Mouse (Mus musculus): ENCODE measurements around the gene Dnajc13. TPM values are rescaled to one million over a fixed set of nuclear protein-coding genes. Genes with fewer than 3 reads are reported as not detected.
A peak's percentile ranks its signal among the peaks of the same experiment; 100 is the strongest.

Gene Dnajc13
- polyA plus RNA-seq, 1 experiment from 2014 or later: 32.0 TPM

DNA sequence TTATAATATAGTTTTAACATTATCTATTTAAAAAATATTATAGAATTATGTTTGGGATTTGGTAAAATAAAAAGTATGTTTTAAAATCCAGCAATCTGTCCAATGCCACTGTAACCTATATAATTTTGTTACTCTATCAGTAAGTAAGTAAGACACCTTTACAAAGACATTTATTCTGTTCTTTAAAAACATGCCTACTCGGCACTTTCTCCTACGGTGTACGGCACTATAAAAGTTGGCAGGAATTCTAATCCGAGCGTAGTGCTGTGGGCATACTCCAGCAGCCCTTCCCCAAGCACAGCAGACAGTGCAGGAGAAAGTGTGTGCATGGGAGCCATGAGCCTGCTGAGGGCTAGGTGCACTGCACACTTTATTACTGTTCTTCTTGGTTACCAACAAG is 75.7 kb downstream of the Dnajc13 start:
- 96% methylated on average over 5 of the region's 5 CpGs for WGBS
- Histone ChIP-seq H3K27me3 (ENCODE audit: control insufficient read depth, insufficient read depth, low read length) (no peaks in the 10 kb centered on the region), H3K36me3 (ENCODE audit: control insufficient read depth, insufficient read depth, low read length) (peaks cover 77% of the 10 kb centered on the region), H3K4me1 (ENCODE audit: control insufficient read depth, insufficient read depth, low read length) (no peaks in the 10 kb centered on the region), H3K4me2 (ENCODE audit: low read length) (no peak overlapping the region), H3K4me3 (replicated peaks; ENCODE audit: low read depth, low read length) (no peak overlapping the region), H3K9me3 (ENCODE audit: control insufficient read depth, low read length) (no peaks in the 10 kb centered on the region), H3K27ac (replicated peaks; ENCODE audit: low read depth, low read length) (no peak overlapping the region), H3K9ac (replicated peaks; ENCODE audit: low read length) (no peak overlapping the region)
- ATAC-seq (ENCODE audit: low FRiP score, low TSS enrichment) (no peak), DNase-seq (no peak)

DNA sequence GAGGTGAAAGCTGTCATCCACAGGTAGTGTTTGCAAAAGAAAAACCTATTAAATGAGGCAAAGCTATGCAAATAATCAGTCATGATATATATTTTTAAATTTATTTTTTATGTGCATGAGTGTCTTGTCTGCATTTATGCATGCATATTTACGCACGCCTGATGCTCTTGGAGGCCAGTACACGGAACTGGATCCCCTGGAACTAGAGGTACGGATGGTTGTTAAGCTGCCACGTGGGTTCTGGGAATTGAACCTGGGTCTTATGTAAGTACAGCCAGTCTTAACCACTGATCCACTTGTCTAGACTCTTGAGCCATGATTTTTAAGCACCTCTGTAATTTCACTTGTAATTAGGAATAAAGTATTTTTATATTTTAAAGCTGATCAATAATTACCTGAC is 79.5 kb downstream of the Dnajc13 start:
- Histone ChIP-seq H3K27me3 (ENCODE audit: control insufficient read depth, insufficient read depth, low read length) (no peaks in the 10 kb centered on the region), H3K4me2 (ENCODE audit: low read length) (no peak overlapping the region), H3K36me3 (ENCODE audit: control insufficient read depth, insufficient read depth, low read length) (peaks cover 78% of the 10 kb centered on the region), H3K9ac (replicated peaks; ENCODE audit: low read length) (no peak overlapping the region), H3K4me3 (replicated peaks; ENCODE audit: low read depth, low read length) (no peak overlapping the region), H3K4me1 (ENCODE audit: control insufficient read depth, insufficient read depth, low read length) (no peaks in the 10 kb centered on the region), H3K9me3 (ENCODE audit: control insufficient read depth, low read length) (no peaks in the 10 kb centered on the region), H3K27ac (replicated peaks; ENCODE audit: low read depth, low read length) (no peak overlapping the region)
- DNase-seq: no peak
- WGBS: 95% methylated on average over 5 of the region's 5 CpGs
- ATAC-seq (ENCODE audit: low FRiP score, low TSS enrichment): no peak

DNA sequence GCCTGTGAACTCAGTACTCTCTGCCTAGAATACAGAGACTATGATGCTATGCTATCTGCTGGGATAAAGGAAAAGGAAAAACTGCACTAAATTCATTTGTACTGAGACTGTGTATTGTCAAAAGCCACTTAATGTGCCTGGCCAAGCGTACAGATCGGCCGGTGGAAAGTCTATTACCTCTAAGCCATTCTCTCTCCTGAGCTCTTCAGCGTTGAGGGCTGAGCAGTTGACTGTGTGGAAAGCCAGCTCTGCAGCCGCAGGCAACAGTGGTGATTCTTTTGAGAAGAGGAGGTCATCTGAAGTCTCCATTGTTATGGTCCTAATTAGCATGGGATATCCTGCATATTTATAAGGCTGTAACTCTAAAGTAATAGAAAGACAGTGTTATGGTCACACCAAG is 80.4 kb downstream of the Dnajc13 start:
- no peak for ATAC-seq (ENCODE audit: low FRiP score, low TSS enrichment)
- Histone ChIP-seq H3K36me3 (ENCODE audit: control insufficient read depth, insufficient read depth, low read length) (peaks cover 80% of the 10 kb centered on the region), H3K4me3 (replicated peaks; ENCODE audit: low read depth, low read length) (no peak overlapping the region), H3K9me3 (ENCODE audit: control insufficient read depth, low read length) (no peaks in the 10 kb centered on the region), H3K27ac (replicated peaks; ENCODE audit: low read depth, low read length) (no peak overlapping the region), H3K9ac (replicated peaks; ENCODE audit: low read length) (no peak overlapping the region), H3K4me1 (ENCODE audit: control insufficient read depth, insufficient read depth, low read length) (no peaks in the 10 kb centered on the region), H3K27me3 (ENCODE audit: control insufficient read depth, insufficient read depth, low read length) (no peaks in the 10 kb centered on the region), H3K4me2 (ENCODE audit: low read length) (no peak overlapping the region)
- peak; percentile 11 for DNase-seq
- 22% methylated on average over 5 of the region's 5 CpGs for WGBS

DNA sequence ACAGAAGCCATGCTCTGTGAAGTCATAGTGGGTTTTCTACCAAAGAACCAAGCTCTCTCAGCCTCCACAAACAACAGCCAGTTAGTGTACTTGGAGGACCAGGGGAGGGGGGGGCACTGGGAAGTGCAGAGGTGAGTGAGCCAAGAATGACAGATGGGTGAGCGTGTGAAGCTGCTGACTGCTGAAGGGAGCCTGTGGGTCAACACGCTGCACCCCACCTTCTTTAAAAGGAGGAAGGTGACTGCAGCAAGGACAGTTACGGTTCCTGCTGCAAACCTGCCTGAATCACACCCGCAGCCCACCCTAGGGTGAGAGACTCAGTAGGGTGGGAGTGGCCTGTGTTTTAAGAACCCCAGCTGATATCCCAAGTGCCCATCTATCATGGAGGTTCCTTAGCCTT is 81.1 kb downstream of the Dnajc13 start:
- Histone ChIP-seq H3K27ac (replicated peaks; ENCODE audit: low read depth, low read length) (no peak overlapping the region), H3K9ac (replicated peaks; ENCODE audit: low read length) (no peak overlapping the region), H3K4me1 (ENCODE audit: control insufficient read depth, insufficient read depth, low read length) (no peaks in the 10 kb centered on the region), H3K27me3 (ENCODE audit: control insufficient read depth, insufficient read depth, low read length) (no peaks in the 10 kb centered on the region), H3K36me3 (ENCODE audit: control insufficient read depth, insufficient read depth, low read length) (peaks cover 82% of the 10 kb centered on the region), H3K4me2 (ENCODE audit: low read length) (no peak overlapping the region), H3K9me3 (ENCODE audit: control insufficient read depth, low read length) (no peaks in the 10 kb centered on the region), H3K4me3 (replicated peaks; ENCODE audit: low read depth, low read length) (no peak overlapping the region)
- DNase-seq: no peak
- no peak for ATAC-seq (ENCODE audit: low FRiP score, low TSS enrichment)
- WGBS: 86% methylated on average over 4 of the region's 4 CpGs

DNA sequence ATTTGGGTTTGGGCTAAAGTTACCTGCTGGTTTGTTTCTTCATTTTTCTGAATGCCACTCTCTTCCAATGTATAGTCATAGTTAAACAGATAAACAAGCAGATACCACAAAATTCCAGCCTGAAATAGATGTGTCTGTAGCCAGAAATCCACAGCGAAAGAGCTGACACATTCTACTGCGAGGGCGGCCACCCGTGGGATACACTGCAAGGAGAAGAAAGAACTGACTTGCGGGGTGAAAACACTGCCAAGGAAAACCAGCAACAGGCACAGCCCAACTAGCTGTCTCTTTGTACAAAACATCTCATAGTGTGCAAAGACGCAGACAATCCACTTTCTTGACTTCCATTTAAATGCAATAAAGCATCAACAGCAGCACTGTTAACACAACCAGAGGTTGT is 82.7 kb downstream of the Dnajc13 start:
- Histone ChIP-seq H3K4me2 (ENCODE audit: low read length) (no peak overlapping the region), H3K4me3 (replicated peaks; ENCODE audit: low read depth, low read length) (no peak overlapping the region), H3K27me3 (ENCODE audit: control insufficient read depth, insufficient read depth, low read length) (no peaks in the 10 kb centered on the region), H3K9me3 (ENCODE audit: control insufficient read depth, low read length) (no peaks in the 10 kb centered on the region), H3K9ac (replicated peaks; ENCODE audit: low read length) (no peak overlapping the region), H3K36me3 (ENCODE audit: control insufficient read depth, insufficient read depth, low read length) (peaks cover 90% of the 10 kb centered on the region), H3K27ac (replicated peaks; ENCODE audit: low read depth, low read length) (no peak overlapping the region), H3K4me1 (ENCODE audit: control insufficient read depth, insufficient read depth, low read length) (no peaks in the 10 kb centered on the region)
- DNase-seq: no peak
- ATAC-seq (ENCODE audit: low FRiP score, low TSS enrichment): no peak
- 91% methylated on average over 6 of the region's 6 CpGs for WGBS

DNA sequence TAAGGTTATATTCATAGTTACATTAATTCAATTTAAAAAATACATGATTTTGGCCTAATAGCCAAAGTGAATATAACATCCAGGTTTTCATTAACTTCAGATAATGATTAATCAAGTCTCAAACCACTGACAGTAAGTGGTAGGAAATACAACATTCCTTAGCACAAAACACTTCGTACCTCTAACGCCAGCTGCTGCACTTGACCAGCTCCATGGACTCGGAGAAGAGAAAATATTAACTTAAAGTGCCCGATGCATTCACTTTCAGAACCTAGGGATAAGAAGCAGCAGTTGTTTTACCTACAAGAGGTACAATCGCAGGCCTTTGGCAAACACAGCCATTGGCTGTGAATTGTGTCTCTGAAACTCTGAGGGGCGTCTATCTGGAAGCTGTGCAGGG is 90.4 kb downstream of the Dnajc13 start:
- no peaks in the 10 kb centered on the region for H3K27me3 ChIP-seq (ENCODE audit: control insufficient read depth, insufficient read depth, low read length)
- no peak overlapping the region for H3K4me3 ChIP-seq (replicated peaks; ENCODE audit: low read depth, low read length)
- no peak overlapping the region for H3K9ac ChIP-seq (replicated peaks; ENCODE audit: low read length)
- H3K9me3 ChIP-seq (ENCODE audit: control insufficient read depth, low read length): no peaks in the 10 kb centered on the region
- no peak overlapping the region for H3K27ac ChIP-seq (replicated peaks; ENCODE audit: low read depth, low read length)
- 96% methylated on average over 6 of the region's 6 CpGs for WGBS
- H3K36me3 ChIP-seq (ENCODE audit: control insufficient read depth, insufficient read depth, low read length): peaks cover 84% of the 10 kb centered on the region
- H3K4me2 ChIP-seq (ENCODE audit: low read length): no peak overlapping the region
- H3K4me1 ChIP-seq (ENCODE audit: control insufficient read depth, insufficient read depth, low read length): no peaks in the 10 kb centered on the region
- no peak for ATAC-seq (ENCODE audit: low FRiP score, low TSS enrichment)
- no peak for DNase-seq

DNA sequence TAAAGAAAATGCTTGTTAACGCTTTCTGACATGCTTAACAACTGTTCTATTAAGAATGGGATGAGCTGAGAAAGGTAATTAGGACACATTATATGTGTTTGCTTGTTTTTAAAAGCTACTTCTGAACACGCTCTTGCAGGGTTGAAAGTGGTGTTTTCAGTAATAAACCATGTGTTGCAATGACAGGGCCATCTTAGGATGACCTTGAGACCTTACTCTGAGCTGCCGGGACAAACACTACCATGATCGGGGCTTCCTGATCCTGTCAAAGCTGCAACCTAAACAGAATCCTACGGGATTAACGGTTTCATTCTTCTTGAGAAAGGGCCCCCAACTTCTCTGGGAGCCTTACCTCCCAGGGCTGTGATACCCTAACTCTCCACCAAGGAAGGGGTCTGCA is 91.1 kb downstream of the Dnajc13 start:
- no peaks in the 10 kb centered on the region for H3K4me1 ChIP-seq (ENCODE audit: control insufficient read depth, insufficient read depth, low read length)
- no peaks in the 10 kb centered on the region for H3K9me3 ChIP-seq (ENCODE audit: control insufficient read depth, low read length)
- H3K27ac ChIP-seq (replicated peaks; ENCODE audit: low read depth, low read length): no peak overlapping the region
- no peak for ATAC-seq (ENCODE audit: low FRiP score, low TSS enrichment)
- 92% methylated on average over 6 of the region's 6 CpGs for WGBS
- H3K36me3 ChIP-seq (ENCODE audit: control insufficient read depth, insufficient read depth, low read length): peaks cover 84% of the 10 kb centered on the region
- no peak overlapping the region for H3K9ac ChIP-seq (replicated peaks; ENCODE audit: low read length)
- no peak for DNase-seq
- H3K4me2 ChIP-seq (ENCODE audit: low read length): no peak overlapping the region
- no peaks in the 10 kb centered on the region for H3K27me3 ChIP-seq (ENCODE audit: control insufficient read depth, insufficient read depth, low read length)
- H3K4me3 ChIP-seq (replicated peaks; ENCODE audit: low read depth, low read length): no peak overlapping the region

DNA sequence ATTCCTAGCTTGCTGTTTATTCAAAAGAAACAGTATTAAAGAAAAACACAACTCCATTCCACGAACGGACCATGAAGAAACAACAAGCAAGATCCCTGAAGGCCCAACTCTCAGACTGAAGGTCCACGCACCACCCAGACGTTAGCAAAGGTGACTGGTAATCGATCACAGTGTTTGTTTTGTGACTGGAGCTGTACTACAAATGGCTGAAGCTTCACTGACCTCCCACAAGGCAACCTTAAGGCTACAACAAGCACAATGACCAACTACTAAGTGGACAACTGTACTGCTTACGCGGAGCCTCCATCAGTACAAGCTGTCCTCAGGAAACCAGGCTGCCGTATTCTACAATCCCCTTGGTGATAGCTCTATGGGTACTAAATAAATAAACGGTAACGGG is 92.7 kb downstream of the Dnajc13 start:
- Histone ChIP-seq H3K4me1 (ENCODE audit: control insufficient read depth, insufficient read depth, low read length) (no peaks in the 10 kb centered on the region), H3K9ac (replicated peaks; ENCODE audit: low read length) (no peak overlapping the region), H3K27me3 (ENCODE audit: control insufficient read depth, insufficient read depth, low read length) (no peaks in the 10 kb centered on the region), H3K4me2 (ENCODE audit: low read length) (no peak overlapping the region), H3K27ac (replicated peaks; ENCODE audit: low read depth, low read length) (no peak overlapping the region), H3K36me3 (ENCODE audit: control insufficient read depth, insufficient read depth, low read length) (peaks cover 82% of the 10 kb centered on the region), H3K4me3 (replicated peaks; ENCODE audit: low read depth, low read length) (no peak overlapping the region), H3K9me3 (ENCODE audit: control insufficient read depth, low read length) (no peaks in the 10 kb centered on the region)
- DNase-seq (no peak), ATAC-seq (ENCODE audit: low FRiP score, low TSS enrichment) (no peak)
- 96% methylated on average over 10 of the region's 10 CpGs for WGBS

DNA sequence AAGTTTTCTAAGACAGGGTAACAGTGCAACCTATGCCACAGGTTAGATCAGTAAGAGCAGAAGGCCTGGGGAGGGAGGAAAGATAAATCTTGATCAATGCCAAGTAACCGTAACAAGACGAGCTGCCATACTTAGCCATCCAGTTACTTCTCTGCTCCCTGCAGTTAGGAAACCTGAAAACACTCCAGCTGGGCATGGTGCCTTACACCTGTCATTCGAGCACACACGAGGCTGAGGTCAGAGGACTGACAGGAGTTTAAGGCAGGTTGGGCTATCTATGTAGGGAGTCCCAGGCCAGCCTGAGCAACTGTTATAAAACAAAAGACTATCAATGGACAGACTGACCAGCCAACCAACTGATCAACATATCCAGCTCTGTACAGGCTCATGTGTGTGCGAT is 96.8 kb downstream of the Dnajc13 start:
- WGBS: 94% methylated on average over 5 of the region's 5 CpGs

More for the DNA sequence above, 96.8 kb downstream of the Dnajc13 start:
- H3K9me3 ChIP-seq (ENCODE audit: control insufficient read depth, low read length): no peaks in the 10 kb centered on the region
- H3K4me2 ChIP-seq (ENCODE audit: low read length): no peak overlapping the region
- no peak for ATAC-seq (ENCODE audit: low FRiP score, low TSS enrichment)
- no peaks in the 10 kb centered on the region for H3K4me1 ChIP-seq (ENCODE audit: control insufficient read depth, insufficient read depth, low read length)
- DNase-seq: no peak
- no peaks in the 10 kb centered on the region for H3K27me3 ChIP-seq (ENCODE audit: control insufficient read depth, insufficient read depth, low read length)
- H3K36me3 ChIP-seq (ENCODE audit: control insufficient read depth, insufficient read depth, low read length): peaks cover 86% of the 10 kb centered on the region
- no peak overlapping the region for H3K4me3 ChIP-seq (replicated peaks; ENCODE audit: low read depth, low read length)
- no peak overlapping the region for H3K9ac ChIP-seq (replicated peaks; ENCODE audit: low read length)
- H3K27ac ChIP-seq (replicated peaks; ENCODE audit: low read depth, low read length): no peak overlapping the region

Measured in midbrain, embryonic 14.5 days (tissue).